Mouse (Mus musculus) E14TG2a.4 (cell line): ENCODE measurements at regions not wholly inside any gene's neighbourhood (a gene's known extent, or its start where the extent isn't known, plus 50 kb on each side); places are given as distances from the start of the nearest gene placed in this dataset.

Source experiments
- CTCF ChIP-seq: conservative IDR thresholded peaks from 2 replicates; pipeline ENCODE4 v1.5.1; 2014; ENCODE audit warnings: low read length
- NANOG ChIP-seq: IDR thresholded peaks from 2 replicates; pipeline ENCODE4 v1.6.1; 2014; ENCODE audit warnings: borderline replicate concordance, low read length, mixed read lengths
- POU5F1 ChIP-seq: IDR thresholded peaks from 2 replicates; pipeline ENCODE4 v1.6.1; 2014; ENCODE audit warnings: low read length, borderline replicate concordance

DNA sequence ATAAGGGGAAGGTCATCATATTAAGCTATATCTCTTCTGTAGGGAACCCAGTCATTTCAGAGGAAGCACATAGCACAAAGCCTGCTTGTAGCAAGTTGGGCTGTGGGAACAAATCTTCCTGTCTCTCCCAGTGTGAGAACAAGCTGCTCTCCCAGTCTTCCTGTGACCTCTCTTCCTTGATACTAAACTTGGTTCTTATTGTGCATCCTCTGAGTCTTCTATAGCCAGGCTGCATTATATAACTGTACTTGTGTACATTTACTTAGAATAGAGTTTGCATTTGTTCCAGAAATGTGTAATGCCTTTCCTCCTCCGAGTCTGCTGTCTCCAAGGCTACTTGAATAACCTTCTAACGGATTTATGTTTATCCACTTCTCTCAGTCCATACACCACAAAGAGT, 1021.7 kb downstream of the Brinp1 start:
- no peak for TF ChIP-seq CTCF
- TF ChIP-seq NANOG, result no peak
- no peak for TF ChIP-seq POU5F1
